Mouse (Mus musculus) myocyte (in vitro differentiated cells): ENCODE measurements at regions not wholly inside any gene's neighbourhood (a gene's known extent, or its start where the extent isn't known, plus 50 kb on each side); places are given as distances from the start of the nearest gene placed in this dataset.

Experiments used
- H3K27me3 ChIP-seq: one replicate; pipeline ENCODE4 v1.6.1; 2011; ENCODE audit not compliant: control insufficient read depth, insufficient read depth, insufficient read length
- H3K36me3 ChIP-seq: one replicate; pipeline ENCODE4 v1.6.1; 2011; ENCODE audit not compliant: control insufficient read depth, insufficient read depth
- H3K4me2 ChIP-seq: one replicate; pipeline ENCODE4 v1.6.1; 2011; ENCODE audit warnings: low read depth, control low read depth
- H3K4me3 ChIP-seq: one replicate; pipeline ENCODE4 v1.5.1; 2011; ENCODE audit warnings: mild to moderate bottlenecking, control low read depth, moderate library complexity
- H3K79me2 ChIP-seq: one replicate; pipeline ENCODE4 v1.6.1; 2011; ENCODE audit not compliant: control insufficient read depth, insufficient read depth
- H3ac ChIP-seq: one replicate; pipeline ENCODE4 v1.6.1; 2011; ENCODE audit not compliant: control insufficient read depth, insufficient read length
- CEBPB ChIP-seq: IDR thresholded peaks from 2 replicates; pipeline ENCODE4 v1.6.1; 2011; ENCODE audit warnings: mild to moderate bottlenecking, moderate library complexity; ENCODE audit not compliant: poor library complexity, insufficient read depth, severe bottlenecking
- E2F4 ChIP-seq: IDR thresholded peaks from one replicate; pipeline ENCODE4 v1.6.1; 2011; ENCODE audit warnings: mild to moderate bottlenecking, control low read depth, moderate library complexity; ENCODE audit not compliant: insufficient read depth
- MYOD1 ChIP-seq, 3 experiments: IDR thresholded peaks; one replicate each; pipeline ENCODE4 v1.6.1; 2011; ENCODE audit warnings: control low read depth in 2 of 3, low read depth in 2 of 3, mild to moderate bottlenecking in 2 of 3, moderate library complexity in 1 of 3; ENCODE audit not compliant: insufficient read length in 2 of 3, control insufficient read depth in 1 of 3
- MYOG ChIP-seq, 3 experiments: IDR thresholded peaks; one replicate each; pipeline ENCODE4 v1.6.1; 2011; ENCODE audit warnings: control low read depth in 2 of 3, low read depth in 2 of 3, mild to moderate bottlenecking in 2 of 3; ENCODE audit not compliant: insufficient read length in 2 of 3, control insufficient read depth in 1 of 3, insufficient read depth in 1 of 3
- POLR2A ChIP-seq: IDR thresholded peaks from one replicate; pipeline ENCODE4 v1.6.1; 2011; ENCODE audit warnings: low read depth, mild to moderate bottlenecking, control low read depth, moderate library complexity; ENCODE audit not compliant: insufficient read length
- POLR2AphosphoS2 ChIP-seq: IDR thresholded peaks from one replicate; pipeline ENCODE4 v1.6.1; 2011; ENCODE audit warnings: low read depth, control low read depth; ENCODE audit not compliant: insufficient read length
- REST ChIP-seq: IDR thresholded peaks from one replicate; pipeline ENCODE4 v1.6.1; 2011; ENCODE audit warnings: mild to moderate bottlenecking, control low read depth, moderate library complexity; ENCODE audit not compliant: insufficient read depth, insufficient read length
- SRF ChIP-seq: IDR thresholded peaks from one replicate; pipeline ENCODE4 v1.6.1; 2011; ENCODE audit warnings: low read depth; ENCODE audit not compliant: control insufficient read depth, insufficient read length
- TCF12 ChIP-seq: IDR thresholded peaks from one replicate; pipeline ENCODE4 v1.6.1; 2011; ENCODE audit warnings: mild to moderate bottlenecking, control low read depth; ENCODE audit not compliant: poor library complexity, insufficient read depth, severe bottlenecking
- TCF3 ChIP-seq: IDR thresholded peaks from one replicate; pipeline ENCODE4 v1.6.1; 2011; ENCODE audit warnings: low read depth, control low read depth; ENCODE audit not compliant: insufficient read length
- USF1 ChIP-seq: IDR thresholded peaks from one replicate; pipeline ENCODE4 v1.6.1; 2011; ENCODE audit warnings: low read depth, mild to moderate bottlenecking, control low read depth, moderate library complexity

- Histone ChIP-seq H3K36me3 (no peaks in the 10 kb centered on the region), H3K4me3 (no peak overlapping the region), H3ac (no peak overlapping the region), H3K4me2 (no peak overlapping the region), H3K79me2 (no peaks in the 10 kb centered on the region), H3K27me3 (no peaks in the 10 kb centered on the region)
- TF ChIP-seq E2F4 (no peak), SRF (no peak), USF1 (no peak), POLR2AphosphoS2 (no peak), TCF12 (no peak), REST (no peak), TCF3 (no peak), POLR2A (no peak), MYOG (IDR thresholded peaks at IDR 0.05; ENCODE audit: control insufficient read depth in 1 of 3, insufficient read depth in 1 of 3, insufficient read length in 2 of 3, low read depth in 2 of 3) (no peak), MYOD1 (IDR thresholded peaks at IDR 0.05; ENCODE audit: control insufficient read depth in 1 of 3, insufficient read length in 2 of 3, low read depth in 2 of 3) (no peak)
Observed at GRCm38 (mm10) chr13:41694749-41695419, 89.2 kb downstream of the Tmem170b start.

- Histone ChIP-seq H3K36me3 (no peaks in the 10 kb centered on the region), H3K27me3 (no peaks in the 10 kb centered on the region), H3K4me3 (no peak overlapping the region), H3K79me2 (no peaks in the 10 kb centered on the region), H3K4me2 (no peak overlapping the region), H3ac (no peak overlapping the region)
- TF ChIP-seq E2F4 (no peak), CEBPB (no peak), POLR2AphosphoS2 (no peak), TCF3 (no peak), POLR2A (no peak), REST (no peak), MYOG (IDR thresholded peaks at IDR 0.05; ENCODE audit: control insufficient read depth in 1 of 3, insufficient read depth in 1 of 3, insufficient read length in 2 of 3, low read depth in 2 of 3) (no peak), TCF12 (no peak), SRF (no peak)
Observed at GRCm38 (mm10) chr13:41696767-41697445, 91.2 kb downstream of the Tmem170b start.

- H3K27me3 ChIP-seq = no peaks in the 10 kb centered on the region
- no peaks in the 10 kb centered on the region for H3K36me3 ChIP-seq
- no peak overlapping the region for H3K4me2 ChIP-seq
- H3K4me3 ChIP-seq = no peak overlapping the region
- no peak for TF ChIP-seq REST
- no peak overlapping the region for H3ac ChIP-seq
- H3K79me2 ChIP-seq = no peaks in the 10 kb centered on the region
Observed at GRCm38 (mm10) chr13:41701345-41701744, 95.6 kb downstream of the Tmem170b start.

GRCm38 (mm10) chr13:41701829-41702231 is 96.1 kb downstream of the Tmem170b start:
- Histone ChIP-seq H3ac (no peak overlapping the region), H3K36me3 (no peaks in the 10 kb centered on the region), H3K4me2 (no peak overlapping the region), H3K79me2 (no peaks in the 10 kb centered on the region), H3K4me3 (no peak overlapping the region), H3K27me3 (no peaks in the 10 kb centered on the region)
- TF ChIP-seq MYOD1 (IDR thresholded peaks at IDR 0.05; ENCODE audit: control insufficient read depth in 1 of 3, insufficient read length in 2 of 3, low read depth in 2 of 3) (peak in 1 of 3 experiments; percentile 8), MYOG (IDR thresholded peaks at IDR 0.05; ENCODE audit: control insufficient read depth in 1 of 3, insufficient read depth in 1 of 3, insufficient read length in 2 of 3, low read depth in 2 of 3) (no peak), TCF3 (no peak)

- H3K27me3 ChIP-seq = no peaks in the 10 kb centered on the region
- H3K79me2 ChIP-seq = no peaks in the 10 kb centered on the region
- no peak for TF ChIP-seq REST
- H3K36me3 ChIP-seq = no peaks in the 10 kb centered on the region
- no peak overlapping the region for H3K4me3 ChIP-seq
- H3ac ChIP-seq = no peak overlapping the region
- no peak overlapping the region for H3K4me2 ChIP-seq
Observed at GRCm38 (mm10) chr13:41703196-41703595, 97.5 kb downstream of the Tmem170b start.

GRCm38 (mm10) chr13:41703618-41704017 is 97.9 kb downstream of the Tmem170b start:
- TF ChIP-seq POLR2AphosphoS2 (no peak), CEBPB (no peak), TCF3 (no peak), SRF (no peak), E2F4 (no peak), REST (no peak)
- Histone ChIP-seq H3ac (no peak overlapping the region), H3K79me2 (no peaks in the 10 kb centered on the region), H3K36me3 (no peaks in the 10 kb centered on the region), H3K27me3 (no peaks in the 10 kb centered on the region), H3K4me3 (no peak overlapping the region), H3K4me2 (no peak overlapping the region)
